Mouse (Mus musculus) lung, embryonic 15.5 days (tissue): Measurements from ENCODE around the gene Klk9. TPM values are rescaled to one million over a fixed set of nuclear protein-coding genes. Genes with fewer than 3 reads are reported as not detected.

Experiments
- ATAC-seq: fragments of 200-750 bp; cut with Nextera tagmentation; 2 replicates; pipeline ENCODE4 v1.8.0; 2017; ENCODE audit warnings: moderate number of reproducible peaks, borderline replicate concordance; ENCODE audit not compliant: low FRiP score, low TSS enrichment; ENCODE audit errors: extremely low read depth
- H3K27ac ChIP-seq: fragments of 300-500 bp; sonication (generic); 2 replicates; pipeline ENCODE4 v1.5.1; 2015; ENCODE audit warnings: moderate library complexity, mild to moderate bottlenecking, inconsistent platforms
- H3K27me3 ChIP-seq: fragments of 300-500 bp; sonication (generic); 2 replicates; pipeline ENCODE4 v1.6.1; 2015; ENCODE audit warnings: inconsistent platforms
- H3K36me3 ChIP-seq: fragments of 300-500 bp; sonication (generic); 2 replicates; pipeline ENCODE4 v1.6.1; 2015; ENCODE audit warnings: inconsistent platforms
- H3K4me1 ChIP-seq: fragments of 300-500 bp; sonication (generic); 2 replicates; pipeline ENCODE4 v1.6.1; 2015; ENCODE audit warnings: inconsistent platforms
- H3K4me2 ChIP-seq: fragments of 300-500 bp; sonication (generic); 2 replicates; pipeline ENCODE4 v1.6.1; 2015; ENCODE audit warnings: inconsistent platforms, mild to moderate bottlenecking, moderate library complexity
- H3K4me3 ChIP-seq: fragments of 300-500 bp; sonication (generic); 2 replicates; pipeline ENCODE4 v1.5.1; 2015; ENCODE audit warnings: mild to moderate bottlenecking, inconsistent platforms
- H3K9ac ChIP-seq: fragments of 300-500 bp; sonication (generic); 2 replicates; pipeline ENCODE4 v1.6.1; 2015; ENCODE audit warnings: inconsistent platforms
- H3K9me3 ChIP-seq: fragments of 300-500 bp; sonication (generic); 2 replicates; pipeline ENCODE4 v1.6.1; 2016; ENCODE audit warnings: inconsistent platforms
- WGBS: fragments of 180-500 bp; shearing (Covaris S2); methylation state at CpG from one replicate; pipeline ENCODE4 v1.1.7; 2015; 5-methylcytosine and 5-hydroxymethylcytosine counted together
- polyA plus RNA-seq: library from polyadenylated mRNA; unstranded; fragments of >200 nt; fragmentation: Nextera tagmentation; extraction: Ambion mirVana; gene quantifications from 2 replicates; pipeline ENCODE4 v1.2.1, GENCODE M21; 2015

The Klk9 gene
- polyA plus RNA-seq, 1 experiment from 2014 or later = 0.16 TPM

GRCm38 (mm10) chr7:43797333-43797769 lies 5.7 kb downstream of the Klk9 start, which contains the start of gene Klk8:
Gene Klk8 (plus strand): TSS chr7:43797577.
- ATAC-seq = peak; percentile 35; the same call in 1 of the 2 replicates
- Histone ChIP-seq H3K4me3 (peak within 1 kb of the TSS; percentile 55), H3K4me2 (peak within 1 kb of the TSS; percentile 87), H3K9ac (peak within 1 kb of the TSS; percentile 38), H3K27ac (no peak within 1 kb of the TSS), H3K27me3 (peaks cover 9% of the 10 kb centered on the region; the same call in 1 of the 2 replicates), H3K36me3 (no peaks in the 10 kb centered on the region), H3K9me3 (no peaks in the 10 kb centered on the region), H3K4me1 (peaks cover 22% of the 10 kb centered on the region)
- WGBS = 0% methylated on average over 28 of the region's 28 CpGs

- Histone ChIP-seq H3K36me3 (no peaks in the 10 kb centered on the region), H3K9me3 (no peaks in the 10 kb centered on the region), H3K4me2 (peak overlapping the region; percentile 87), H3K9ac (peak overlapping the region; percentile 38), H3K4me1 (peaks cover 22% of the 10 kb centered on the region), H3K4me3 (peak overlapping the region; percentile 55), H3K27ac (no peak overlapping the region), H3K27me3 (peaks cover 9% of the 10 kb centered on the region; the same call in 1 of the 2 replicates)
- peak; percentile 58; the same call in 1 of the 2 replicates for ATAC-seq
- WGBS = 36% methylated on average over 13 of the region's 13 CpGs
Measured at GRCm38 (mm10) chr7:43797844-43798462, 6.3 kb downstream of the Klk9 start.

GRCm38 (mm10) chr7:43799876-43800275 lies 8.2 kb downstream of the Klk9 start:
- Histone ChIP-seq H3K4me3 (no peak overlapping the region), H3K27me3 (peaks cover 9% of the 10 kb centered on the region; the same call in 1 of the 2 replicates), H3K4me1 (peaks cover 22% of the 10 kb centered on the region), H3K36me3 (no peaks in the 10 kb centered on the region), H3K4me2 (no peak overlapping the region), H3K27ac (no peak overlapping the region), H3K9me3 (no peaks in the 10 kb centered on the region), H3K9ac (no peak overlapping the region)
- no peak for ATAC-seq
- 66% methylated on average over 7 of the region's 7 CpGs for WGBS

DNA sequence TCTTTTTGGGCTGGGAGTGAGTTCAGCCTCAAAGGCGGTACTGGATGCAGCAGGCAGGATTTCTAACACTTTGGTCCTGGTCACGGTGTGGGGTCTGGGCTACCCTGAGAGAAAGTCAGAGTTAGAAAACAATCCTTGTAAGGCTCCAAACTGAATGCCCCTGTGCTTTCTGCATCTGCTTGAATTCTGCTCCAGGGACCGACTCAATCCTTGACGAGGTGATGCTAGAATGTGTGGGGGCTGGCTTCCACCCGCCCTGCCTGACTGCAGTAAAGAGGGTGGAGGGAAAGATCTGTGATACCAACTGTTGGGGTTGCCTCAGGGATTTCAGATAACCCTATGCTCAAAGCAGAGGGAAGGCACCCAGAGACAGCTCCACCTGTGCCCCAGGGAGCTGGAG lies 19.3 kb downstream of the Klk9 start, which contains the start of gene Klk7:
Gene Klk7 (plus strand): TSS at position 301 of the 400 bp plus-strand sequence.
- no peak within 1 kb of the TSS for H3K9ac ChIP-seq
- no peak within 1 kb of the TSS for H3K27ac ChIP-seq
- 54% methylated on average over 5 of the region's 5 CpGs for WGBS
- no peak within 1 kb of the TSS for H3K4me2 ChIP-seq
- no peak for ATAC-seq
- H3K36me3 ChIP-seq = no peaks in the 10 kb centered on the region
- no peak within 1 kb of the TSS for H3K4me3 ChIP-seq
- H3K4me1 ChIP-seq = no peaks in the 10 kb centered on the region
- no peaks in the 10 kb centered on the region for H3K9me3 ChIP-seq
- no peaks in the 10 kb centered on the region for H3K27me3 ChIP-seq

DNA sequence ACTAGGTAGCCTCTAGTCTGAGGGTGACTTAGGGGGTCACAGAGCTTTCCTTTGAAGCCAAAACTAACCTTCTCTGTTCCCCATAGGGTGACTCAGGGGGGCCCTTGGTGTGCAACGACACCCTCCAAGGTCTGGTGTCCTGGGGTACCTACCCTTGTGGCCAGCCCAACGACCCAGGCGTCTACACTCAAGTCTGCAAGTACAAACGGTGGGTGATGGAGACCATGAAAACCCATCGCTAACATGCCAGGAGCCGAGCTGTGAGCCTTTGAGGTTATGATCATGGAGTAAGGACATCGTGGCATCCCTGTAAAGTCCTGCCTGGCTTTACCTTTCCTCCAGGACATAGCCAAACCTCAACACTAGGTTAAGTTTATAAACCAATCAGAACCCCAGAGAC lies 23.5 kb downstream of the Klk9 start:
- H3K4me2 ChIP-seq = no peak overlapping the region
- H3K4me1 ChIP-seq = no peaks in the 10 kb centered on the region
- H3K27me3 ChIP-seq = no peaks in the 10 kb centered on the region
- no peak for ATAC-seq
- no peak overlapping the region for H3K4me3 ChIP-seq
- H3K27ac ChIP-seq = no peak overlapping the region
- H3K9me3 ChIP-seq = no peaks in the 10 kb centered on the region
- WGBS = 86% methylated on average over 7 of the region's 7 CpGs
- H3K36me3 ChIP-seq = no peaks in the 10 kb centered on the region
- no peak overlapping the region for H3K9ac ChIP-seq

DNA sequence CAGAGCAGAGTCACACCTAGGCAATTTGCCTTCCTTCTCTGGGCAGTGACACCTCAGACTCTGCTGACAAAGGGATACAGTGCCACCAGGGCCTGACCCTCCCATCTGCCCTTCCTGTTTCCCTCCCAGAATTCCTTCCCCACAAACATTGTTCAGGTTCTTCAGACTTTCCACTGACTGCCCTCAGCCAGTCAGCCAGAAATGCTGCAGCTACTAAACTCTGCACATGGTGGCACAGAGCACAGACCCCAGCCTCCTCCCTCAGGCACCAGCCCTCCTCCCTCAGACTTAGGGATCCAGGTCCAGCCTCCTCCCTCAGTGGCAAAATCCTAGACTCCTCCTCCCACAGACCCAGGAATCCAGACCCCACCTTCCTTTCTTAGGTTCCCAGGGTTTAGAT lies 25.1 kb downstream of the Klk9 start:
- H3K9ac ChIP-seq = no peak overlapping the region
- no peak overlapping the region for H3K4me3 ChIP-seq
- no peak overlapping the region for H3K27ac ChIP-seq
- H3K4me2 ChIP-seq = no peak overlapping the region
- H3K4me1 ChIP-seq = no peaks in the 10 kb centered on the region
- H3K9me3 ChIP-seq = no peaks in the 10 kb centered on the region
- H3K27me3 ChIP-seq = no peaks in the 10 kb centered on the region
- no peak for ATAC-seq
- no peaks in the 10 kb centered on the region for H3K36me3 ChIP-seq

DNA sequence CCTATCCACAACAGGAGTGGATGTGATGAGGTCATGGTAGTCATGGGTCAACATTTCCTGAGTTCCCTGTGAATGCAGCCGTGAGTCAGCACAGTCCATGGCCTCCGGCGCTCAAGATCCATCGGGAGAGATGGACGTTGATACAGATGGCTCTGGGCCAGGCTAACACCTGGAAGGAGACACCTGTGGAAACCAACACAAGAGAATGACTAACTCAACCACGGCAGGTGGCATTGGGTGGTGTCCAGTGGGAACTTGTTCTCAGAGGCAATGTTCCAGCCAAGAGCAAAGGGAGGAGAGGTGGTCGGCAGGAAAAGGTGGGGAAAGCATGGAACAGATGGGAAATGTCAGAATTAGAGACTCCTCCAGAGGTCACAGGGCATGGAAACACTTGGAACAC lies 29.9 kb downstream of the Klk9 start:
- Histone ChIP-seq H3K4me3 (no peak overlapping the region), H3K9me3 (no peaks in the 10 kb centered on the region), H3K27me3 (no peaks in the 10 kb centered on the region), H3K4me1 (no peaks in the 10 kb centered on the region), H3K27ac (no peak overlapping the region), H3K36me3 (no peaks in the 10 kb centered on the region), H3K4me2 (no peak overlapping the region), H3K9ac (no peak overlapping the region)
- 80% methylated on average over 7 of the region's 7 CpGs for WGBS
- no peak for ATAC-seq

DNA sequence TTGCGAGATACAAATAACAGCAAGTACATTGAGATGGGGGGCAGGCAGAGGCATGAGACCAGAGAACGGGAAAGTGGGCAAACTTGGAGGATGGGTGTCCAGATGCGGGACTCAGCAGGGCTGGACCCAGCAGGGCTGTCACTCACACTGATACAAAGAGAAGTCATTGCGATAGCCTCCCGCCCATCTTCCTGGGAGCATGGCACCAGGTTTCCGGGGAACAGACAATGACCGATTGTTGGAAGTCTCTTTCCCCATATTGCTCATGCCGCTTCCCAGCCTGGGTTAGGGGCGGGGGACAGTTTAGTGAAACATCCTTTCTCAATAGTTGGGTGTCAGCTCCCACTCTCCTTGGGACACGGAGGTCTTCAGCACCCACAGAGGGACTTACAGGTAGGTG lies 32.5 kb downstream of the Klk9 start, which contains the start of gene Klk6:
Gene Klk6 (plus strand): TSS at position 301 of the 400 bp plus-strand sequence.
- H3K27me3 ChIP-seq = no peaks in the 10 kb centered on the region
- H3K9me3 ChIP-seq = no peaks in the 10 kb centered on the region
- H3K4me2 ChIP-seq = no peak within 1 kb of the TSS
- ATAC-seq = no peak
- H3K36me3 ChIP-seq = no peaks in the 10 kb centered on the region
- WGBS = 67% methylated on average over 10 of the region's 10 CpGs
- no peak within 1 kb of the TSS for H3K9ac ChIP-seq
- H3K27ac ChIP-seq = no peak within 1 kb of the TSS
- no peaks in the 10 kb centered on the region for H3K4me1 ChIP-seq
- H3K4me3 ChIP-seq = no peak within 1 kb of the TSS

DNA sequence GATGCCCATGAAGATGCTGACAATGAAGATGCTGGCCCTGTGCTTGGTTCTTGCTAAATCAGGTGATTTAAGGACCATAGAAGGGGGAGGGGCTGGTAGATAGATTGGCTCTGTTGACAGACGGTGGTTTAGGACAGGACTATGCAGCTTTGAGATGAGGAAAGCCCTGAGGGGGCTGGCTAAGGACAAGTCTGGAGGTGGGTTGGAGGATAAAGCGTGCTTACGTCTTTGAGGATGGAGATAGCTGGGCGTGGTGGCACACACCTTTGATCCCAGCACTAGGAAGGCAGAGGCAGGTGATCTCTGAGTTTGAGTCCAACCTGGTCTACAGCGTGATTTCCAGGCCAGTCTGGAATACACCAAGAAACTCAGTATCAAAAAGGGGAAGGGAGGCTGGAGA lies 34.4 kb downstream of the Klk9 start:
- WGBS = 83% methylated on average over 5 of the region's 5 CpGs

DNA sequence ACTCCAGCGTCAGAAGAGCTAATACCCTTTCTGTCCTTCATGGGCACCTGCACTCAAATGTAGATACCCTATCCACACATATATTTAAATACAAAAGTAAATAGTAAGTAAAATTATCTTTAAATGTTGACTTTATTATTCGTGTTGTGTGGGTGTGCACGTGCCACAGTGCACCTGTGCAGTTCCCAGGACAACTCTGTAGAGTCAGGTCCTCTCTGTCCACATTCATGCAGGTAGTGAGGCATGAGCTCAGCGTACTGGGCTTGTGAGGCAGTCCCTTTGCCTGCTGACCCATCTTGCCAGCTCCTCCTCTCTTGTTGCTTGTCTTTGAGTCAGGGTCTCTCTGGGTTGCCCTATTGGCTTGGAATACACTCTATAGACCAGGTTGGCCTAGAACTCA lies 36.0 kb downstream of the Klk9 start:
- ATAC-seq = no peak
- Histone ChIP-seq H3K9ac (no peak overlapping the region), H3K27ac (no peak overlapping the region), H3K9me3 (no peaks in the 10 kb centered on the region), H3K4me2 (no peak overlapping the region), H3K4me3 (no peak overlapping the region), H3K27me3 (no peaks in the 10 kb centered on the region), H3K4me1 (no peaks in the 10 kb centered on the region), H3K36me3 (no peaks in the 10 kb centered on the region)
- 70% methylated on average over 4 of the region's 4 CpGs for whole genome bisulfite sequencing

More for the DNA sequence above, 34.4 kb downstream of the Klk9 start:
- no peak for ATAC-seq
- H3K9ac ChIP-seq = no peak overlapping the region
- no peak overlapping the region for H3K27ac ChIP-seq
- H3K36me3 ChIP-seq = no peaks in the 10 kb centered on the region
- H3K4me3 ChIP-seq = no peak overlapping the region
- no peaks in the 10 kb centered on the region for H3K9me3 ChIP-seq
- no peaks in the 10 kb centered on the region for H3K27me3 ChIP-seq
- H3K4me1 ChIP-seq = no peaks in the 10 kb centered on the region
- no peak overlapping the region for H3K4me2 ChIP-seq

- Histone ChIP-seq H3K27ac (no peak overlapping the region), H3K9me3 (no peaks in the 10 kb centered on the region), H3K9ac (no peak overlapping the region), H3K36me3 (no peaks in the 10 kb centered on the region), H3K27me3 (no peaks in the 10 kb centered on the region), H3K4me2 (no peak overlapping the region), H3K4me1 (no peaks in the 10 kb centered on the region), H3K4me3 (no peak overlapping the region)
- WGBS = 88% methylated on average over 8 of the region's 8 CpGs
- ATAC-seq = no peak
Measured at GRCm38 (mm10) chr7:43829006-43829405, 37.3 kb downstream of the Klk9 start.

DNA sequence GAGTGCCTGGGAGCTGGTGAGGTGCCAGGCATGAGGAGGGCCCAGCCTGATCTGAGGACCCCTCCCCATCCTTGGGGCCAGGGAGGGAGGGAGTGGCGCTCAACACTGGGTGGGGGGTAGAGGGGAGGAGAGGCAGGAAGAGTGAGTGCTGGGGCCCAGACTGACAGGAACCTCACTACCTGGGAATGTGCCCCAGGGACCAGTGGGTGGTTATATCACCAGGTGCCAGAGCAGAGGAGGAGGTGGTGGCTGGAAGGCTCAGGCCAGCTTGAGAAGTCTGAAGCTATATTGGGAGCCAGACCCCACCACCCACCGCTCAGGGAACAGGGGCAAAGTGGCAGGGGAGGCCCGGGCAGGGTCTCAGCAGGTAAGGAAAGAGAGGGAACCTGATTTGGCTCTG lies 50.0 kb downstream of the Klk9 start, which contains the start of gene Klk5:
Gene Klk5 (plus strand): TSS at position 271 of the 400 bp plus-strand sequence.
- H3K9ac ChIP-seq = no peak within 1 kb of the TSS
- H3K27me3 ChIP-seq = no peaks in the 10 kb centered on the region
- ATAC-seq = no peak
- WGBS = 28% methylated on average over 3 of the region's 3 CpGs
- no peaks in the 10 kb centered on the region for H3K36me3 ChIP-seq
- H3K9me3 ChIP-seq = no peaks in the 10 kb centered on the region
- H3K27ac ChIP-seq = no peak within 1 kb of the TSS
- no peaks in the 10 kb centered on the region for H3K4me1 ChIP-seq
- H3K4me3 ChIP-seq = no peak within 1 kb of the TSS
- no peak within 1 kb of the TSS for H3K4me2 ChIP-seq
